Mouse (Mus musculus): ENCODE data around the gene Gab2.

GRCm38 (mm10) chr7:97303614-97304013, 222.2 kb downstream of the Gab2 start:
- TF ChIP-seq CTCF (IDR thresholded peaks at IDR 0.05; ENCODE audit: insufficient read depth, low read length) (no peak), POLR2A (IDR thresholded peaks at IDR 0.05; ENCODE audit: borderline replicate concordance, extremely low read depth, low read depth, low read length) (no peak)
